Mouse (Mus musculus) olfactory bulb, adult 2 months (tissue): ENCODE data around the gene Mapkapk2.

Experiments
- CTCF ChIP-seq: fragments of 200-500 bp; IDR thresholded peaks from 2 replicates; pipeline ENCODE4 v1.5.1; 2012; ENCODE audit warnings: low read depth, mild to moderate bottlenecking, low read length, moderate library complexity; ENCODE audit not compliant: insufficient read depth
- POLR2A ChIP-seq: fragments of 200-500 bp; IDR thresholded peaks from 2 replicates; pipeline ENCODE4 v1.6.1; 2012; ENCODE audit warnings: mild to moderate bottlenecking, low read depth, low read length, moderate library complexity; ENCODE audit not compliant: insufficient read depth

- TF ChIP-seq CTCF (no peak), POLR2A (no peak)
Measured at GRCm38 (mm10) chr1:131021438-131021837, 76.2 kb downstream of the Mapkapk2 start.
